Mouse (Mus musculus) small intestine, adult 2 months (tissue): ENCODE measurements around the gene Pde4d.

Experiments used
- CTCF ChIP-seq: fragments of 200-500 bp; IDR thresholded peaks from 2 replicates; pipeline ENCODE4 v1.5.1; 2012; ENCODE audit warnings: low read depth, mild to moderate bottlenecking, control low read depth, inconsistent platforms, low read length, moderate library complexity, mixed read lengths; ENCODE audit not compliant: insufficient replicate concordance, insufficient read length; ENCODE audit errors: extremely low read depth
- POLR2A ChIP-seq: fragments of 200-500 bp; IDR thresholded peaks from 2 replicates; pipeline ENCODE4 v1.6.1; 2012; ENCODE audit warnings: low read depth, mild to moderate bottlenecking, control low read depth, inconsistent platforms, low read length, moderate library complexity

GRCm38 (mm10) chr13:109547006-109547587, 1097.3 kb downstream of the Pde4d start:
- no peak for TF ChIP-seq CTCF
- TF ChIP-seq POLR2A = no peak
